Mouse (Mus musculus): ENCODE results near the gene Celf2. TPM values are rescaled to one million over a fixed set of nuclear protein-coding genes. Genes with fewer than 3 reads are reported as not detected.
"Not testable (repeated sequence)": the region's sequence is repeated elsewhere in the genome, so short reads cannot be mapped to it uniquely, and the experiment has no call there.

Celf2 gene
- total RNA-seq, 2 experiments from 2014 or later = 92.8 to 223 TPM

- ATAC-seq (replicated peaks; ENCODE audit: poor library complexity, severe bottlenecking) = no peak
Observed at GRCm38 (mm10) chr2:6585069-6585754, 924.2 kb downstream of the Celf2 start.

DNA sequence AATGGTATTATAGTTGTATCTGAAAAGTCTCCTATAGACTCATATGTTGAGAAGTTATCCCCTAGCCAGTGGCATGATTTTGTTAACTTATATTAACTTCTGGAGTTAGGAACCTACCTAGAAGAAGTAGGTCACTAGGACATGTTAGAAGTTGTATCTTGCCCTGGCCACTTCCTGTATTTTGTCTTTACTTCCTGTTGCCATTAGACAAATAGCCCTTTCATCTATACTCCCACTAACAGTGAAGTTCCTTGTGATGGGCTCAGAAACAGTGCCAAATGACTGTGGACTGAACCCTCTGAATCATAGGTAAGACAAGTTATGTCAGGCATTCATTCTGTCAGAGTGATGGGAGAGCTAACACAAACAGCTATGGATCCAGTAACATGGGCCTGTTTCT lies 926.7 kb downstream of the Celf2 start:
- peak; percentile 58 for ATAC-seq (replicated peaks; ENCODE audit: poor library complexity, severe bottlenecking)

- peak; percentile 91 for ATAC-seq (replicated peaks; ENCODE audit: poor library complexity, severe bottlenecking)
Observed at GRCm38 (mm10) chr2:6580066-6580465, 929.3 kb downstream of the Celf2 start.

GRCm38 (mm10) chr2:6575316-6575715 lies 934.0 kb downstream of the Celf2 start:
- not testable (repeated sequence) for ATAC-seq (replicated peaks; ENCODE audit: poor library complexity, severe bottlenecking)

DNA sequence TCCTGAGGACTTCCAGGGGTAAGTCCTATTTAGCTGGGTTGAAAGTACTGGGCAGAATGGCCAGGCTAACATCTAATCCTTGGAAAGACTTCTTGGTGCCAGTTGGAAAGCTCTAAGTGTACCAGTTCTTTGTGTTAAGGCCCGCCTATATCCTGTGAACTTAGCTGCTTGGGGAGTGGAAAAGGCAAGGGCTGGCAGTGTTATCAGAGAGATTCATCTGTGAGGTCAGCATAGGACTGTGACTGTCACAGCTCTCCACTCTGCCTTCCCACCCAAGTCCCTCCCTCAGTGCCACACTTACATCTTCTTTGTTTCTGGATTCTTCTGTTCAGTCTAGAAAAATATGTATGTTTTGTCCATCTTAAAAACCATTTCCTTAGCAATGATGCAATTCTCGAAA lies 935.7 kb downstream of the Celf2 start:
- ATAC-seq (replicated peaks; ENCODE audit: poor library complexity, severe bottlenecking) = no peak

- no peak for ATAC-seq (replicated peaks; ENCODE audit: poor library complexity, severe bottlenecking)
Observed at GRCm38 (mm10) chr2:6572976-6573375, 936.4 kb downstream of the Celf2 start.

DNA sequence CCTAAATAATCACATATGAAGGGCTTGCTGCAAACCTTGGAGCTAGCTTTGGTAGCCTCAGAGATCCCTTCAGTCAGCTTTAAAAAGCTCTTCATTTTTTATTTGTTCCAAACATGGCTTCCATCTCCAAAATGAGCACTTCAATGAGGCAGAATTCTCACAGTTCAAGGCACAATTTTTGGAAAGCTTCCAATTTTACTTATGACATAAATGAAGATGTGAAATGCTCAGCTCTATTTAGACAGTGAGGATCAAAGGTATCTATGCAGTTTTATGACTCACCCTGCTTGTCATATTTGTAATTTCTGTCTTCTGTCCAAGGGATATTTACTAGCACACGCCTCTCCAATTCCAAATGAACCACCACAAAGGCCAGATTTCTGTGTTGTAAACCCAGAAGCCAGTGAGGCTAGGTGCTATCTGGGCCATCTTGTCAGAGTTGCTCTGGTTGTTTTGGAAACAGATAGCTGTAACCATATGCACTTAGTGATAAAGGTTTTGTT lies 940.3 kb downstream of the Celf2 start:
- ATAC-seq (replicated peaks; ENCODE audit: poor library complexity, severe bottlenecking) = no peak

DNA sequence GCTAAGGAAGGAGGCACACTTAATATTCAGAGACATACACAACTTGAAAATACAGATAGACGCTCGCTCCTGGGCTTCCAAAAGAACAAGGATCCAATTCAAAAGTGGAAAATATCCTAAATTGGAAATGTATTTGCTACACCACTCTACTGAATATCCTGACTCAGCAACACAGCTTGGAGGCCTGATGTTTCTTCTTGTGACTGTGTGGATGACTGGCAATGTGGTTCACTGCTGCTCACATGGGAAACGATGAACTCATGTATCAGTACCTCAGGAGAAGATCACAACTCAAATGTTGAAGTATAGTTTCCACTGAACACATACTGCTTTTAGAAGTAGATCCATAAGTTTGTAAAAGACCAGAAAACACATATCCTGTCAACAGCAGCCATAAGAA lies 944.2 kb downstream of the Celf2 start:
- no peak for ATAC-seq (replicated peaks; ENCODE audit: poor library complexity, severe bottlenecking)

DNA sequence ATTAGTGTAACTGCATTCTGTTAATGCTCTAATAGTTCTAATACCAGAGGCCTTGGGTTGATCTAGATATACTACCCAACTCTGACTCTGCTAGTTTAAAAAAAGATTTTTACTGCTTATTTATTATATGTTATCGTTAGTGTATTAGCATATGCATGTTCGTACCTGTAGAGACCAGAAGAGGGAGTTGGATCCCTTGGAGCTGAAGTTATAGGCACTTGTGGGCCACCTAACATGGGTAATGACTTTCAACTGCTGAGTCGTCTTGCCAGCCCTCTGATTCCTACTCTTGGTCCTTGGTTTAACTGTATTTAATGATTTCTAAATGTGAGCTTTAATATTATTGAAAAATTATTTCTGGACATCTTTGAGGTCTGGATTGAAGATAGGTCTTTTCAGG lies 948.0 kb downstream of the Celf2 start:
- ATAC-seq (replicated peaks; ENCODE audit: poor library complexity, severe bottlenecking) = no peak

GRCm38 (mm10) chr2:6560802-6561201 lies 948.6 kb downstream of the Celf2 start:
- ATAC-seq (replicated peaks; ENCODE audit: poor library complexity, severe bottlenecking) = no peak

- no peak for ATAC-seq (replicated peaks; ENCODE audit: poor library complexity, severe bottlenecking)
Observed at GRCm38 (mm10) chr2:6559581-6559980, 949.8 kb downstream of the Celf2 start.

DNA sequence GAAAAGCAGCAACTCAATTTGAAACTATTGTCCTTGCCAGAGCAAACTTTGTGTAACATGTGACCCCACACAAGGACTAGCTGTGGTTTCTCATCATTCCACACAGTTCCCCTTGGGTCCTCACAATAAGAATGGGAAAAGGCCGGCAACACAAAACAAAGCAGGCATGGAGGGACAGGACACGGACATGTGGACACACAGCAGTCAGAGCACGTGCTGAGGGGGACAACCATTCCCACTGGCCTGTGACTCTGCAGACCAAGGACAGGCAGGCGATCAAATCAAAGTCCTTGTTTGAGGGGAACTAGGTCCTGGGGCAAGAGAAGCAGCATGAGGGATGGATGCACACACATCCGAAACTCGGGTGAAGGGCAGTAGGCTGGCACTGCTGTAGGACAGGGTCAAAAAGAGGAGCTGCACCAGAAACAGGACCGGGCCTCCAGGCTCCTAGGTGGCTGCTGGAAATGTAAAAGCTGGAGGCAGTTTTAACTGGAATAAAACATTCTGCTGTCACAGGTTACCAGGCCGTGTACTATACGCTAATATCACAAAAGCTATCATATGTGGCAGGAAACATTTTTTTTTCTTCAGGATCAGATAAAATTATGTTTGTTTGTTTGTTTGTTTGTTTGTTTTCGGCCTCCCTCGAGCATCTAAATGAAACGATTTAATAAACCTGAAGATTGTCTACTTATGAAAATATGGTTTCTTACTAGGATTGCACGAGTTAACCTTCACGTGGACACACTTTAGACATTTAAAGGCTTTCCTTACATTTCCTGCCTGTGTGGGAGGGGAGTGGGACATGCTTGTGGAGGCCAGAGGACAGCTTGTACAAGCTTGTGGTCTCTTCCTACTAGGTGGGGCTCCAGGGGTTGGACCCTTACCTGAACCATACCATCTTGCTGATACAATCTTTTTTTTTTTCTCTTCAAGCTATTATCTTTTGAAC lies 950.8 kb downstream of the Celf2 start:
- ATAC-seq (replicated peaks; ENCODE audit: poor library complexity, severe bottlenecking) = no peak

DNA sequence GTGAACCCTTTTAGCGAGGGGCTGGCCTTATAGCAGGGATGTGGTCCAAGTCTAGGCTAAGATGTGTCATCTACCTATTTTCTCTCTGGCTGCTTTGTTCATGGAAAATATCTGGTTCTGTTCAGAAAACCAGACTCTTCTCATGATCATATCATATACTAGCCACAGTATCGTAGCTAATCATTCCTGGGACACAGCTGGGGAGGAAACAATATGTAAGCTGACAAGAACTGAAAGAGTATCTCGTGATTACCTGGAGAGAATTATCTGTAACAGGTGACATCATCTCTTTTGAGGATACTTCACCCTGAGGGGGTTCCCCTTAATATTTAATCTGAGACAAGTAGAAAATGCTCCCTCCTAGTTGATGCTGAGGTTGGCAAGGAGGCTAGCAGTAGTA lies 951.6 kb downstream of the Celf2 start:
- ATAC-seq (replicated peaks; ENCODE audit: poor library complexity, severe bottlenecking) = no peak

DNA sequence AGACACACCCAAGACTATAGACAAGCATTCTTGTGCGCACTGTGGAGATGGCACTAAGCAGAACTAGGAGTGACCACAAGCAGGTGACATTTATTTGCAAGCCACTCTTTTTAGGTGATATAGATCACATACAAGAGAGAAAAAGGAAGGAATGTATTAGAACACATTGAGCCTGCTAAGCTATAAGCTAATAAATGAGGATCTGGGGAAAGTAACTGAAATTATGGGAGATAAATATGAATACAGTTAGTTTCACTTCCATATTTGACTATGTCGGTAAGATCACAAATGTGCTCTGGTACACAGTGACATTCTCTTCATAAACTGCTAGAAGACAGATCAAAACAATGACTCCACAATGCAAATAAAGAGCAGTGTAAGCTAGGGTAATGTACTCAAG lies 952.5 kb downstream of the Celf2 start:
- peak; percentile 68 for ATAC-seq (replicated peaks; ENCODE audit: poor library complexity, severe bottlenecking)

GRCm38 (mm10) chr2:6553656-6554055 lies 955.7 kb downstream of the Celf2 start:
- ATAC-seq (replicated peaks; ENCODE audit: poor library complexity, severe bottlenecking) = no peak

DNA sequence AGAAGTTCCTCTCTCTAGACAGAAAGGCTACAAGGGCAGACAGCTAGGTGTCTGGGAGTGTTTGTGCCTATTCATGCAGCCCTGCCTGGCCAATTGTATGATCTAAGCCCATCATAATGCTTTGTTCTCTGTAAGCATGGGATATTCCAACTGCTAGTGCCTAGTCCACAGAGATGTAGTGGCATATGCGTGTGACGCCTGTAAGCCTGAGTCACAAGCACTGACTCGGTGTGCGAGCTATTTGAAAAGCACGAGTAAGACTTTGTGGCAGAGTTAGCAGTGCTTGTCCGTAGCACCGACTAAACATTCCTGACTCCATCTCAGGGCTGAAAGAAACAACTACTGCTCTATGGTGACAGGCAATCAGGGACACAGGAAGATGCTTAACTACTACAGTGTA lies 960.1 kb downstream of the Celf2 start:
- no peak for ATAC-seq (replicated peaks; ENCODE audit: poor library complexity, severe bottlenecking)

DNA sequence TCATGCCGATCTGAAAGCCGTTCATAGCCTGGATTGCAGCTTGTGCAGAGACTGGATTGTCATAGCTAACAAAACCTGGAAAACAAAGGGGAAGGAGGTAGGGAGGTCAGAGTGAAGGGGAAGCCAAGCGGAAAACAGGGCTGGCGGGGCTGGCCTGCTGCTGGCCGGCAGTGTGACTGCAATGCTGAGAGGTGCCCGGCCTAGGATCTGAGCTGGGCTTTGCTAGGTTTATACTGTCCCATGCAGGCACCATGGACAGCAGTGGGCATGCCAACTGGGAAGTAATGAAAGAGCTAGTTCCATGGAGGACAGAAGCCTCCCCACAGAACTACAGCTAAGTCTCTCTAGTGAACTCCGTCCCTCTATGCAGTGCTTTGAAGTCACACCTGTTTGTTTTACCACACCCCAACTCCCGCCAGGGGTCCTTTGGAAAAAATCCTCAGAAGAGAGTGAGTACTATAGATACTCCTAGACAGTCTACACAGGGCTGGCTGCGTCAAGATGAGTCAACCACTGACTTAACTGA lies 962.2 kb downstream of the Celf2 start:
- ATAC-seq (replicated peaks; ENCODE audit: poor library complexity, severe bottlenecking) = 0 out of 2 replicates have a peak, but pooled peaks have one; percentile 20

GRCm38 (mm10) chr2:6546462-6547138 lies 962.8 kb downstream of the Celf2 start:
- ATAC-seq (replicated peaks; ENCODE audit: poor library complexity, severe bottlenecking) = no peak

- no peak for ATAC-seq (replicated peaks; ENCODE audit: poor library complexity, severe bottlenecking)
Observed at GRCm38 (mm10) chr2:6545127-6545931, 964.0 kb downstream of the Celf2 start.

GRCm38 (mm10) chr2:6543650-6544049 lies 965.7 kb downstream of the Celf2 start:
- ATAC-seq (replicated peaks; ENCODE audit: poor library complexity, severe bottlenecking) = no peak

All from granulocyte monocyte progenitor cell, adult 5-6 weeks (primary cell).